Mouse (Mus musculus) stomach, embryonic 15.5 days (tissue): ENCODE measurements at regions not wholly inside any gene's neighbourhood (a gene's known extent, or its start where the extent isn't known, plus 50 kb on each side); places are given as distances from the start of the nearest gene placed in this dataset.
"Not testable (repeated sequence)": the region's sequence is repeated elsewhere in the genome, so short reads cannot be mapped to it uniquely, and the experiment has no call there.

Experiments used
- ATAC-seq: fragments of 200-750 bp; cut with Nextera tagmentation; 2 replicates; pipeline ENCODE4 v1.8.0; 2017; ENCODE audit warnings: low read depth, moderate number of reproducible peaks, moderate TSS enrichment; ENCODE audit not compliant: insufficient read depth, low FRiP score
- H3K27ac ChIP-seq: fragments of 300-500 bp; sonication (generic); 2 replicates; pipeline ENCODE4 v1.5.1; 2015; ENCODE audit warnings: mild to moderate bottlenecking, inconsistent platforms
- H3K27me3 ChIP-seq: fragments of 300-500 bp; sonication (generic); replicated peaks from 2 replicates; pipeline ENCODE4 v1.6.1; 2015; ENCODE audit warnings: inconsistent platforms
- H3K36me3 ChIP-seq: fragments of 300-500 bp; sonication (generic); 2 replicates; pipeline ENCODE4 v1.6.1; 2015; ENCODE audit warnings: inconsistent platforms
- H3K4me1 ChIP-seq: fragments of 300-500 bp; sonication (generic); 2 replicates; pipeline ENCODE4 v1.6.1; 2015; ENCODE audit warnings: inconsistent platforms
- H3K4me2 ChIP-seq: fragments of 300-500 bp; sonication (generic); 2 replicates; pipeline ENCODE4 v1.6.1; 2015; ENCODE audit warnings: mild to moderate bottlenecking, inconsistent platforms
- H3K4me3 ChIP-seq: fragments of 300-500 bp; sonication (generic); replicated peaks from 2 replicates; pipeline ENCODE4 v1.5.1; 2015; ENCODE audit warnings: inconsistent platforms
- H3K9ac ChIP-seq: fragments of 300-500 bp; sonication (generic); 2 replicates; pipeline ENCODE4 v1.6.1; 2015; ENCODE audit warnings: inconsistent platforms
- H3K9me3 ChIP-seq: fragments of 300-500 bp; sonication (generic); 2 replicates; pipeline ENCODE4 v1.6.1; 2016; ENCODE audit warnings: inconsistent platforms
- whole genome bisulfite sequencing: fragments of 180-500 bp; shearing (Covaris S2); methylation state at CpG from one replicate; pipeline ENCODE4 v1.1.7; 2015; 5-methylcytosine and 5-hydroxymethylcytosine counted together

GRCm38 (mm10) chr13:4858341-4858740 lies 249.4 kb upstream of the Akr1e1 start:
- Histone ChIP-seq H3K27me3 (no peaks in the 10 kb centered on the region), H3K4me2 (no peak overlapping the region), H3K9ac (no peak overlapping the region), H3K27ac (no peak overlapping the region), H3K4me3 (no peak overlapping the region), H3K9me3 (no peaks in the 10 kb centered on the region), H3K36me3 (no peaks in the 10 kb centered on the region), H3K4me1 (no peaks in the 10 kb centered on the region)
- ATAC-seq: no peak
- 71% methylated on average over 1 of the region's 1 CpGs for WGBS

GRCm38 (mm10) chr13:4839481-4839880 lies 230.5 kb upstream of the Akr1e1 start:
- not testable (repeated sequence) for H3K27ac ChIP-seq, H3K27me3 ChIP-seq, H3K4me1 ChIP-seq

GRCm38 (mm10) chr13:4826756-4827155 lies 217.8 kb upstream of the Akr1e1 start:
- Histone ChIP-seq H3K9me3 (no peaks in the 10 kb centered on the region), H3K27me3 (no peaks in the 10 kb centered on the region), H3K4me2 (no peak overlapping the region), H3K4me3 (no peak overlapping the region), H3K27ac (no peak overlapping the region), H3K9ac (no peak overlapping the region), H3K36me3 (no peaks in the 10 kb centered on the region), H3K4me1 (no peaks in the 10 kb centered on the region)
- ATAC-seq: no peak
- 77% methylated on average over 3 of the region's 3 CpGs for WGBS

More at GRCm38 (mm10) chr13:4839481-4839880, 230.5 kb upstream of the Akr1e1 start:
- H3K4me2 ChIP-seq, H3K9me3 ChIP-seq, ATAC-seq, H3K4me3 ChIP-seq, H3K9ac ChIP-seq, H3K36me3 ChIP-seq: not testable (repeated sequence)
- WGBS: 84% methylated on average over 2 of the region's 2 CpGs

GRCm38 (mm10) chr13:4825749-4826148 lies 216.8 kb upstream of the Akr1e1 start:
- H3K9ac ChIP-seq, H3K4me1 ChIP-seq: not testable (repeated sequence)
- WGBS: 84% methylated on average over 1 of the region's 1 CpGs

GRCm38 (mm10) chr13:4806876-4807275 lies 197.9 kb upstream of the Akr1e1 start:
- Histone ChIP-seq H3K4me2 (no peak overlapping the region), H3K27me3 (no peaks in the 10 kb centered on the region)
- ATAC-seq: no peak

More at GRCm38 (mm10) chr13:4825749-4826148, 216.8 kb upstream of the Akr1e1 start:
- ATAC-seq, H3K27me3 ChIP-seq, H3K9me3 ChIP-seq, H3K4me3 ChIP-seq, H3K36me3 ChIP-seq, H3K27ac ChIP-seq, H3K4me2 ChIP-seq: not testable (repeated sequence)

GRCm38 (mm10) chr13:4800666-4801065 lies 191.7 kb upstream of the Akr1e1 start:
- 83% methylated on average over 14 of the region's 14 CpGs for WGBS

More at GRCm38 (mm10) chr13:4806876-4807275, 197.9 kb upstream of the Akr1e1 start:
- WGBS: 81% methylated on average over 2 of the region's 2 CpGs
- Histone ChIP-seq H3K4me1 (no peaks in the 10 kb centered on the region), H3K4me3 (no peak overlapping the region), H3K9me3 (no peaks in the 10 kb centered on the region), H3K36me3 (no peaks in the 10 kb centered on the region), H3K9ac (no peak overlapping the region), H3K27ac (no peak overlapping the region)

GRCm38 (mm10) chr13:4791139-4791538 lies 182.2 kb upstream of the Akr1e1 start:
- H3K9me3 ChIP-seq: no peaks in the 10 kb centered on the region
- H3K27me3 ChIP-seq: no peaks in the 10 kb centered on the region
- H3K4me2 ChIP-seq: no peak overlapping the region
- no peak for ATAC-seq
- WGBS: 89% methylated on average over 2 of the region's 2 CpGs
- no peak overlapping the region for H3K4me3 ChIP-seq
- no peaks in the 10 kb centered on the region for H3K36me3 ChIP-seq
- no peak overlapping the region for H3K27ac ChIP-seq
- H3K9ac ChIP-seq: no peak overlapping the region
- H3K4me1 ChIP-seq: no peaks in the 10 kb centered on the region

More at GRCm38 (mm10) chr13:4800666-4801065, 191.7 kb upstream of the Akr1e1 start:
- Histone ChIP-seq H3K9me3 (no peaks in the 10 kb centered on the region), H3K27ac (no peak overlapping the region), H3K9ac (no peak overlapping the region), H3K27me3 (no peaks in the 10 kb centered on the region), H3K4me3 (no peak overlapping the region), H3K4me2 (no peak overlapping the region), H3K4me1 (no peaks in the 10 kb centered on the region), H3K36me3 (no peaks in the 10 kb centered on the region)
- no peak for ATAC-seq

GRCm38 (mm10) chr13:4790414-4790813 lies 181.4 kb upstream of the Akr1e1 start:
- 69% methylated on average over 2 of the region's 2 CpGs for WGBS
- Histone ChIP-seq H3K27me3 (no peaks in the 10 kb centered on the region), H3K4me3 (no peak overlapping the region)

GRCm38 (mm10) chr13:4783290-4783689 lies 174.3 kb upstream of the Akr1e1 start:
- no peaks in the 10 kb centered on the region for H3K4me1 ChIP-seq
- no peaks in the 10 kb centered on the region for H3K9me3 ChIP-seq
- no peak for ATAC-seq
- H3K27ac ChIP-seq: no peak overlapping the region
- no peak overlapping the region for H3K4me2 ChIP-seq
- no peaks in the 10 kb centered on the region for H3K36me3 ChIP-seq
- no peaks in the 10 kb centered on the region for H3K27me3 ChIP-seq
- no peak overlapping the region for H3K9ac ChIP-seq
- H3K4me3 ChIP-seq: no peak overlapping the region
- 82% methylated on average over 3 of the region's 3 CpGs for WGBS

More at GRCm38 (mm10) chr13:4790414-4790813, 181.4 kb upstream of the Akr1e1 start:
- H3K9ac ChIP-seq: no peak overlapping the region
- no peak overlapping the region for H3K4me2 ChIP-seq
- H3K4me1 ChIP-seq: no peaks in the 10 kb centered on the region
- H3K9me3 ChIP-seq: no peaks in the 10 kb centered on the region
- H3K36me3 ChIP-seq: no peaks in the 10 kb centered on the region
- no peak overlapping the region for H3K27ac ChIP-seq
- no peak for ATAC-seq

GRCm38 (mm10) chr13:4778264-4778823 lies 169.4 kb upstream of the Akr1e1 start:
- 75% methylated on average over 3 of the region's 3 CpGs for WGBS
- not testable (repeated sequence) for H3K4me2 ChIP-seq, H3K36me3 ChIP-seq, H3K9me3 ChIP-seq, H3K4me3 ChIP-seq, H3K9ac ChIP-seq, ATAC-seq, H3K27me3 ChIP-seq, H3K27ac ChIP-seq, H3K4me1 ChIP-seq

GRCm38 (mm10) chr13:4776855-4777254 lies 167.9 kb upstream of the Akr1e1 start:
- ATAC-seq: no peak
- Histone ChIP-seq H3K36me3 (no peaks in the 10 kb centered on the region), H3K4me3 (no peak overlapping the region), H3K9ac (no peak overlapping the region), H3K27ac (no peak overlapping the region), H3K4me1 (no peaks in the 10 kb centered on the region), H3K4me2 (no peak overlapping the region), H3K27me3 (no peaks in the 10 kb centered on the region), H3K9me3 (no peaks in the 10 kb centered on the region)
- 39% methylated on average over 4 of the region's 4 CpGs for WGBS

- Histone ChIP-seq H3K36me3 (no peaks in the 10 kb centered on the region), H3K4me1 (no peaks in the 10 kb centered on the region), H3K9me3 (no peaks in the 10 kb centered on the region), H3K4me3 (no peak overlapping the region), H3K9ac (no peak overlapping the region), H3K27ac (no peak overlapping the region; the same call in 1 of the 2 replicates), H3K27me3 (no peaks in the 10 kb centered on the region), H3K4me2 (no peak overlapping the region)
- no peak for ATAC-seq
- 81% methylated on average over 2 of the region's 2 CpGs for WGBS
Observed at GRCm38 (mm10) chr13:4772324-4772723, 163.3 kb upstream of the Akr1e1 start.
